Mouse (Mus musculus) ES-E14 (cell line): ENCODE results near the gene Gm42517. TPM values are rescaled to one million over a fixed set of nuclear protein-coding genes. Genes with fewer than 3 reads are reported as not detected.

Source experiments
- DNase-seq: peaks from one replicate; pipeline ENCODE4 v3.0.0-alpha.2; 2013; ENCODE audit warnings: low read depth, low spot score
- H3K27ac ChIP-seq: 2 replicates; pipeline ENCODE4 v1.5.1; 2012; ENCODE audit warnings: low read depth, mild to moderate bottlenecking, low read length, moderate library complexity, mixed read lengths; ENCODE audit not compliant: poor library complexity, insufficient read depth, severe bottlenecking
- H3K36me3 ChIP-seq: 2 replicates; pipeline ENCODE4 v1.6.1; 2012; ENCODE audit warnings: mild to moderate bottlenecking, low read length, moderate library complexity, mixed read lengths; ENCODE audit not compliant: control insufficient read depth, poor library complexity, insufficient read depth, severe bottlenecking
- H3K4me1 ChIP-seq, 2 experiments: fragments of 150-350 bp in 1 of 2; sonication (generic) in 1 of 2; 2 replicates each; pipeline ENCODE4 v1.6.1; 2012; ENCODE audit warnings: low read length in 2 of 2, mild to moderate bottlenecking in 1 of 2, mixed read lengths in 1 of 2; ENCODE audit not compliant: control insufficient read depth in 2 of 2, insufficient read depth in 2 of 2, poor library complexity in 1 of 2
- H3K4me3 ChIP-seq, 2 experiments: fragments of 150-350 bp in 1 of 2; sonication (generic) in 1 of 2; 2 replicates each; pipeline ENCODE4 v1.5.1; 2012; ENCODE audit warnings: low read length in 2 of 2, low read depth in 1 of 2, mild to moderate bottlenecking in 1 of 2, mixed read lengths in 1 of 2; ENCODE audit not compliant: insufficient read depth in 1 of 2, poor library complexity in 1 of 2, severe bottlenecking in 1 of 2
- H3K9ac ChIP-seq: 2 replicates; pipeline ENCODE4 v1.6.1; 2012; ENCODE audit warnings: low read depth, mild to moderate bottlenecking, low read length, mixed read lengths; ENCODE audit not compliant: poor library complexity, insufficient read depth, severe bottlenecking
- H3K9me3 ChIP-seq: fragments of 150-350 bp; sonication (generic); 2 replicates; pipeline ENCODE4 v1.6.1; 2012; ENCODE audit warnings: low read depth, mild to moderate bottlenecking, low read length; ENCODE audit not compliant: control insufficient read depth, insufficient read depth
- CHD2 ChIP-seq: IDR thresholded peaks from 2 replicates; pipeline ENCODE4 v1.6.1; 2014; ENCODE audit warnings: mild to moderate bottlenecking, low read depth, low read length, inconsistent platforms
- HCFC1 ChIP-seq: IDR thresholded peaks from 2 replicates; pipeline ENCODE4 v1.6.1; 2012; ENCODE audit warnings: low read length, inconsistent platforms, borderline replicate concordance; ENCODE audit not compliant: insufficient read depth
- MAFK ChIP-seq: IDR thresholded peaks from 2 replicates; pipeline ENCODE4 v1.6.1; 2014; ENCODE audit warnings: mild to moderate bottlenecking, low read depth, low read length, inconsistent platforms; ENCODE audit not compliant: insufficient read depth
- ZC3H11A ChIP-seq: IDR thresholded peaks from 2 replicates; pipeline ENCODE4 v1.6.1; 2012; ENCODE audit warnings: low read depth, mild to moderate bottlenecking, inconsistent platforms, low read length, borderline replicate concordance
- ZNF384 ChIP-seq: IDR thresholded peaks from 2 replicates; pipeline ENCODE4 v1.6.1; 2012; ENCODE audit warnings: low read depth, low read length, inconsistent platforms
- in situ Hi-C, 2 experiments: fragments of 600-800 bp; cut with MboI; formaldehyde crosslinking; loops; one replicate each; pipeline ENCODE4 v1.15.1; 2025; ENCODE audit warnings: low sequenced_read_pairs in 2 of 2, inconsistent platforms in 1 of 2; ENCODE audit not compliant: unreplicated experiment in 2 of 2
- total RNA-seq: library from RNA; depleted of rRNA; stranded (reverse); fragments of 300-350 nt; gene quantifications from 2 replicates; pipeline ENCODE4 v1.2.3, GENCODE M21; 2012; rRNA removed

Gm42517 gene
- total RNA-seq = 0.16 and 0.45 TPM in 2 replicates

GRCm38 (mm10) chr5:108367871-108368332 lies at the start of gene Gm42517:
Gm42517 (minus strand) TSS chr5:108367922.
- peaks cover 0 to 2% of the 10 kb centered on the region in 2 experiments; a peak in 1 of 4 replicates for H3K4me1 ChIP-seq
- no peak within 1 kb of the TSS for H3K27ac ChIP-seq
- H3K9ac ChIP-seq = peak within 1 kb of the TSS; percentile 59
- in situ Hi-C loops = no loop called here
- peak within 1 kb of the TSS; percentile 66 to 67 for H3K4me3 ChIP-seq
- no peaks in the 10 kb centered on the region for H3K36me3 ChIP-seq
- no peaks in the 10 kb centered on the region for H3K9me3 ChIP-seq
- DNase-seq = no peak
- TF ChIP-seq ZC3H11A (no peak), HCFC1 (no peak), CHD2 (no peak), MAFK (no peak), ZNF384 (no peak)

- Histone ChIP-seq H3K9me3 (no peaks in the 10 kb centered on the region), H3K4me1 (no peaks in the 10 kb centered on the region), H3K9ac (no peak overlapping the region), H3K4me3 (no peak overlapping the region), H3K27ac (no peak overlapping the region), H3K36me3 (no peaks in the 10 kb centered on the region)
- in situ Hi-C loops = no loop called here
- TF ChIP-seq ZC3H11A (no peak), HCFC1 (no peak), ZNF384 (no peak)
- DNase-seq = no peak
Measured at GRCm38 (mm10) chr5:108414711-108415110, 47.0 kb upstream of the Gm42517 start.

GRCm38 (mm10) chr5:108406977-108407376 lies 39.3 kb upstream of the Gm42517 start:
- no peak overlapping the region for H3K9ac ChIP-seq
- no peak overlapping the region for H3K4me3 ChIP-seq
- no peaks in the 10 kb centered on the region for H3K36me3 ChIP-seq
- H3K9me3 ChIP-seq = no peaks in the 10 kb centered on the region
- 0 out of 4 replicates have a peak, but pooled peaks cover 0 to 1% of the 10 kb centered on the region in 2 experiments for H3K4me1 ChIP-seq
- no peak for DNase-seq
- no peak for TF ChIP-seq MAFK
- TF ChIP-seq HCFC1 = no peak
- no peak for TF ChIP-seq CHD2
- TF ChIP-seq ZC3H11A = no peak
- no peak for TF ChIP-seq ZNF384
- no peak overlapping the region for H3K27ac ChIP-seq
- in situ Hi-C loops = no loop called here

- no peaks in the 10 kb centered on the region for H3K36me3 ChIP-seq
- in situ Hi-C loops = no loop called here
- DNase-seq = no peak
- 0 out of 4 replicates have a peak, but pooled peaks cover 0 to 1% of the 10 kb centered on the region in 2 experiments for H3K4me1 ChIP-seq
- TF ChIP-seq ZNF384 (no peak), HCFC1 (no peak), MAFK (no peak), CHD2 (no peak), ZC3H11A (no peak)
- no peak overlapping the region for H3K9ac ChIP-seq
- H3K9me3 ChIP-seq = no peaks in the 10 kb centered on the region
- no peak overlapping the region for H3K4me3 ChIP-seq
- no peak overlapping the region for H3K27ac ChIP-seq
Measured at GRCm38 (mm10) chr5:108405460-108405859, 37.7 kb upstream of the Gm42517 start.

GRCm38 (mm10) chr5:108403453-108403852 lies 35.7 kb upstream of the Gm42517 start:
- Histone ChIP-seq H3K9ac (no peak overlapping the region), H3K36me3 (no peaks in the 10 kb centered on the region), H3K4me1 (0 out of 4 replicates have a peak, but pooled peaks cover 0 to 1% of the 10 kb centered on the region in 2 experiments), H3K27ac (no peak overlapping the region), H3K9me3 (no peaks in the 10 kb centered on the region), H3K4me3 (no peak overlapping the region)
- in situ Hi-C loops = no loop called here
- DNase-seq = no peak
- no peak for TF ChIP-seq MAFK
